Mouse (Mus musculus): ENCODE measurements around the gene Mark4. TPM values are rescaled to one million over a fixed set of nuclear protein-coding genes. Genes with fewer than 3 reads are reported as not detected.

The Mark4 gene
- polyA plus RNA-seq (2016; fragmentation: Nextera tagmentation; extraction: Ambion mirVana) = 3.8 and 4.2 TPM in 2 replicates

DNA sequence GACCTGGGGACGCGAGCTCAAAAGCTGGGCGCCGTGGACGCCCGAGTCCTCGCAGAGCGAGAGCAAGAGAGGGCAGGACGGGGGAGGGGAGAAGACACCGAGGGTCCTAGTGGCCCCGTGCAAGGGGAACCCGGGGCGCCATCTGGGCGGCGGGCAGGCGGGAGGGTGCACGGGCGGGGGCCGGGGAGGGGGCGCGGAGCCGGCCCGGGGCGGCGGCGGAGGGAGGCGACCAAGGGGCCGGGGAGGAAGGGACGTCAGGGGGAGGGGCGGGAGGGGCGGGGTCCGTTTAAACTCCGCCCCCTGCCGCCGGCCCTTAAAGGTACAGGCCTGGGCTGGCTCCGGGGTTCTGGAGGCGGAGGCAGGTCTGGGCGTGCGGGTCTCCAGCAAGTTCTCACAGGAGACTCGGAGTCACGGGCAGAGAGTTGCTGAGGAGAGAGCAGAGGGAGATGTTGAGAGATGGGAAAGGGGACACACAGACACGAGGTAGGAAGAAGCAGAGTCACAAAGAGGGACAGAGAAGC, at the start of gene Mark4:
Gene Mark4 (minus strand): TSS at position 231 of the 521 bp plus-strand sequence.
- Histone ChIP-seq H3K9me3 (replicated peaks) (no peaks in the 10 kb centered on the region), H3K27ac (peak within 1 kb of the TSS; percentile 76), H3K27me3 (replicated peaks) (no peaks in the 10 kb centered on the region; the same call in 1 of the 2 replicates), H3K4me2 (peak within 1 kb of the TSS; percentile 97), H3K4me1 (peaks cover 73% of the 10 kb centered on the region), H3K36me3 (peaks cover 7% of the 10 kb centered on the region; the same call in 1 of the 2 replicates), H3K9ac (peak within 1 kb of the TSS; percentile 87), H3K4me3 (peak within 1 kb of the TSS; percentile 92)
- ATAC-seq = peak; percentile 84
- under 1% methylated on average over 25 of the region's 42 CpGs for WGBS (ENCODE audit: insufficient replicate concordance)

DNA sequence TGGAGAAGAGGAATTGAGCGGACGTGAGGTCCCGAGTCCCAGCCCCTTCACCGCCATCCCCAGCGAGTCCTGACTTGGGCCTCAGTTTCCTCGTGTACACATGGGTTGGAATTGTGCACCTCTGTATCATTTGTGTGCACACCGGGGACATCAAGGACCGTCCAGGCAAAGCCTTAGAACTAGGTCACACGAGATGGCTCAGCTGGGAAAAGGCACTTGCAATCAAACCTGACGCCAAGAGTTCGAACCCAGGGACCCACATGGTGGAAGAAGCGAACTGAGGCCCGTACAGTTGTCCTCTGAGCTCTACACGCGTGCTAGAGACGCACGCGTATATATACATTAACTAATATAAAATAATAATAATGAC, 49.0 kb upstream of the Mark4 start:
- 3% methylated on average over 18 of the region's 18 CpGs for WGBS (ENCODE audit: insufficient replicate concordance)
- no peak for ATAC-seq

GRCm38 (mm10) chr7:19506969-19507611, 48.5 kb upstream of the Mark4 start:
- Histone ChIP-seq H3K9ac (peak overlapping the region; percentile 78), H3K27ac (peak overlapping the region; percentile 84), H3K4me2 (peak overlapping the region; percentile 99), H3K36me3 (peaks cover 6% of the 10 kb centered on the region), H3K9me3 (replicated peaks) (no peaks in the 10 kb centered on the region), H3K4me1 (peaks cover 38% of the 10 kb centered on the region), H3K4me3 (peak overlapping the region; percentile 71), H3K27me3 (replicated peaks) (no peaks in the 10 kb centered on the region)
- no peak for ATAC-seq
- WGBS (ENCODE audit: insufficient replicate concordance) = under 1% methylated on average over 71 of the region's 71 CpGs

More for the DNA sequence above, 49.0 kb upstream of the Mark4 start:
- Histone ChIP-seq H3K9ac (peak overlapping the region; percentile 78), H3K9me3 (replicated peaks) (no peaks in the 10 kb centered on the region), H3K4me2 (peak overlapping the region; percentile 99), H3K36me3 (peaks cover 6% of the 10 kb centered on the region), H3K27me3 (replicated peaks) (no peaks in the 10 kb centered on the region), H3K4me1 (peaks cover 38% of the 10 kb centered on the region), H3K4me3 (peak overlapping the region; percentile 71), H3K27ac (peak overlapping the region; percentile 84)

GRCm38 (mm10) chr7:19506326-19506725, 47.7 kb upstream of the Mark4 start:
- Histone ChIP-seq H3K27me3 (replicated peaks) (no peaks in the 10 kb centered on the region), H3K4me1 (peaks cover 38% of the 10 kb centered on the region), H3K4me2 (peak overlapping the region; percentile 99), H3K9me3 (replicated peaks) (no peaks in the 10 kb centered on the region), H3K27ac (no peak overlapping the region), H3K36me3 (peaks cover 4% of the 10 kb centered on the region), H3K4me3 (peak overlapping the region; percentile 71), H3K9ac (no peak overlapping the region; the same call in 1 of the 2 replicates)
- 26% methylated on average over 6 of the region's 6 CpGs for WGBS (ENCODE audit: insufficient replicate concordance)
- no peak for ATAC-seq

DNA sequence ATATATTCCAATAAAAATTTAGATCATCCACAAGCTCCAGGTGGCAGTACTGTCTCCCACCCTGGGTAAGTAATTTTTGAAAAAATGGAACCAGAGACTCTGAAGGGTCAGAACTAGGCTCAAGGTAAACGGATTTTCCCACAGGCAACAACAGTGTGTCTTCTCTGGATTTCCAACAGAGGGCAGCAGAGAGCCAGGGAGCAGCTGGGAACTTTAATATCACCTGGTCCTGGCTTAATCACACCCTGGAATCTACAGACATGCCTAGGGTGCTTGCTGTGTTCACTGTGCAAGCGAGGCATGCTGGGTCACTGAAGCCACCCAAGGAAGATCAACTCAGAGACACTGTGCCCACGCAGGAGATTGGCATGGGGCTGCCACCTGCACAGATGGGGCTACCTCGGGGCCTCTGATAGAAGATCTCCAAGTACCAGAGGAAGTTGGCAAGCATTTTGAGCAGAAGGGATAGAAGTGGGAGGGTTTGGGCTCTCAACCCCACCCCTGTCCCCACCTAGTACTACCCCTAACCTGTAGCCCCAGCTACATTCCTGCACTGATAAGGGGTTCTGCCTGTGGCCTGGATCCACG, 45.0 kb upstream of the Mark4 start:
- no peak for ATAC-seq
- 31% methylated on average over 5 of the region's 5 CpGs for WGBS (ENCODE audit: insufficient replicate concordance)
- H3K4me3 ChIP-seq = no peak overlapping the region

DNA sequence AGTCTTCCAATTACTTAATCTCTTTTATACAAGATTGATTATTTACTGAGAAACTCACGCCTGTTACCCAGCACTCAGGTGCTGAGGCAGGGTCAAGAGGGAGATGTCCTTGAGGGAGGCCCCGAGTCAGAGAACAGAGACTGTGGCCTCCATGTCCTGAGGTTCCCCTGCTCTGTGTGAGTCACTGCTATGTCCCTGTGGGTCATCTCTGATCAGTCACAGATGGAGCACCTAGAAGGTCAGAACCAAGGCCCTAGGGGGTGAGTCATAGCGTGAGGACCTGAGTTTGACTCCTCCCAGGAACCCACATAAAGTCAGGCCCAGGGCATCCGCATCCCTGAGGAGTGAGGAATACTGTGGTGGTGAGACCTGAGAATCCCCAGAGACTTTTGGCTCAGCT, 43.0 kb upstream of the Mark4 start:
- no peaks in the 10 kb centered on the region for H3K36me3 ChIP-seq
- ATAC-seq = no peak
- no peak overlapping the region for H3K9ac ChIP-seq
- H3K27ac ChIP-seq = no peak overlapping the region
- H3K27me3 ChIP-seq (replicated peaks) = no peaks in the 10 kb centered on the region
- peaks cover 22% of the 10 kb centered on the region for H3K4me1 ChIP-seq
- H3K9me3 ChIP-seq (replicated peaks) = no peaks in the 10 kb centered on the region
- H3K4me3 ChIP-seq = no peak overlapping the region
- no peak overlapping the region for H3K4me2 ChIP-seq
- 67% methylated on average over 4 of the region's 4 CpGs for WGBS (ENCODE audit: insufficient replicate concordance)

More for the DNA sequence above, 45.0 kb upstream of the Mark4 start:
- Histone ChIP-seq H3K4me2 (no peak overlapping the region), H3K4me1 (peaks cover 34% of the 10 kb centered on the region), H3K9ac (no peak overlapping the region), H3K9me3 (replicated peaks) (no peaks in the 10 kb centered on the region), H3K36me3 (no peaks in the 10 kb centered on the region), H3K27ac (no peak overlapping the region), H3K27me3 (replicated peaks) (no peaks in the 10 kb centered on the region)

- no peaks in the 10 kb centered on the region for H3K36me3 ChIP-seq
- H3K27ac ChIP-seq = no peak overlapping the region
- ATAC-seq = no peak
These were observed 42.1 kb upstream of the Mark4 start for GRCm38 (mm10) chr7:19500420-19501363.

GRCm38 (mm10) chr7:19498326-19498725, 39.7 kb upstream of the Mark4 start:
- Histone ChIP-seq H3K27me3 (replicated peaks) (0 out of 2 replicates have a peak, but pooled peaks cover 2% of the 10 kb centered on the region), H3K9ac (no peak overlapping the region), H3K4me2 (no peak overlapping the region), H3K36me3 (no peaks in the 10 kb centered on the region), H3K9me3 (replicated peaks) (no peaks in the 10 kb centered on the region), H3K4me1 (peaks cover 24% of the 10 kb centered on the region), H3K27ac (no peak overlapping the region), H3K4me3 (no peak overlapping the region)
- 58% methylated on average over 4 of the region's 4 CpGs for WGBS (ENCODE audit: insufficient replicate concordance)
- no peak for ATAC-seq

More at GRCm38 (mm10) chr7:19500420-19501363, 42.1 kb upstream of the Mark4 start:
- Histone ChIP-seq H3K27me3 (replicated peaks) (no peaks in the 10 kb centered on the region), H3K4me3 (no peak overlapping the region), H3K9ac (no peak overlapping the region), H3K4me2 (no peak overlapping the region), H3K4me1 (peaks cover 21% of the 10 kb centered on the region), H3K9me3 (replicated peaks) (no peaks in the 10 kb centered on the region)
- 48% methylated on average over 12 of the region's 12 CpGs for WGBS (ENCODE audit: insufficient replicate concordance)

- Histone ChIP-seq H3K9me3 (replicated peaks) (no peaks in the 10 kb centered on the region), H3K36me3 (no peaks in the 10 kb centered on the region), H3K4me1 (peaks cover 29% of the 10 kb centered on the region), H3K4me3 (no peak overlapping the region), H3K27ac (no peak overlapping the region), H3K4me2 (no peak overlapping the region), H3K27me3 (replicated peaks) (peaks cover 10% of the 10 kb centered on the region; the same call in 1 of the 2 replicates), H3K9ac (no peak overlapping the region)
- WGBS (ENCODE audit: insufficient replicate concordance) = 50% methylated on average over 5 of the region's 5 CpGs
- no peak for ATAC-seq
These were observed 37.6 kb upstream of the Mark4 start for GRCm38 (mm10) chr7:19496214-19496555.

GRCm38 (mm10) chr7:19495521-19496213, 37.0 kb upstream of the Mark4 start:
- no peak for ATAC-seq
- Histone ChIP-seq H3K36me3 (no peaks in the 10 kb centered on the region), H3K4me2 (no peak overlapping the region), H3K9ac (no peak overlapping the region), H3K9me3 (replicated peaks) (no peaks in the 10 kb centered on the region), H3K4me3 (no peak overlapping the region), H3K27ac (no peak overlapping the region; the same call in 1 of the 2 replicates), H3K27me3 (replicated peaks) (peaks cover 14% of the 10 kb centered on the region; the same call in 1 of the 2 replicates), H3K4me1 (peaks cover 29% of the 10 kb centered on the region)
- whole genome bisulfite sequencing (ENCODE audit: insufficient replicate concordance) = 50% methylated on average over 20 of the region's 20 CpGs

DNA sequence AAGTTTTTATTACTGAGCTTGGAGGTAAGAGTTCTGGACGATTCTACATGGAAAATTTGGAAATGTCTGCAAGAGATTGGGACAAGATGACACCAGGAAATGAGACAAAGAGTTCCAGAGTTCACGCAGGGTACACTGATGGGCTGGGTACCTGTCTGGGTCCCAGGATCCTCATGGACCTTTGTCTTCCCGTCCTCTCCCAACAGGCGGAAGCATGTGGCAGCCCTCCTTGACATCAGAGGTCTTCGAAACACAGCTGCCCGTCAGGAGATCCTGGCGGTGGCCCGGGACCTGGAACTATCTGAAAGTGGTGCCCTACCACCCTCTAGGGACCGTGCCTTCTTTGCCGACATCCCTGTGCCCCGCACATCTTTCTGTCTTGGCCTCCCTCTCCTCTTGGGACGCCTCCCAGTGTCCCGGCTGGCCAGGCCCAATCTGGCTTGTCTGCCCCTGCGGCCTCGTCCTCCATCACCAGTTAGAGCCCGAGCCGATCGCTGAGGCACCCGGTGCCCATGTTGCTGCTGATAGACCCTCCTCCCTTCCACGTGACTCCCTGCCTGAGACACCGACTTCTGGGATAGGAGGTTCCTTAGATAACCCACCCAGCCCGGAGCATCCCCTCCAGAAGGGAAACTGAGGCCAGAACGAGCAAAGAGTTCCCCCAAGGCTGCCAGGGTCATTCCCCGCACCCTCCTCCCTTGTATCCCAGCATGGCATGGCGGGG, 36.3 kb upstream of the Mark4 start:
- Histone ChIP-seq H3K4me1 (peaks cover 26% of the 10 kb centered on the region), H3K4me3 (no peak overlapping the region), H3K9me3 (replicated peaks) (no peaks in the 10 kb centered on the region), H3K27me3 (replicated peaks) (peaks cover 17% of the 10 kb centered on the region; the same call in 1 of the 2 replicates), H3K36me3 (no peaks in the 10 kb centered on the region), H3K9ac (no peak overlapping the region), H3K4me2 (no peak overlapping the region), H3K27ac (no peak overlapping the region)
- WGBS (ENCODE audit: insufficient replicate concordance) = 76% methylated on average over 25 of the region's 25 CpGs
- ATAC-seq = no peak
